Mouse (Mus musculus) MEL (cell line): Measurements from ENCODE around the gene Trim10. TPM values are rescaled to one million over a fixed set of nuclear protein-coding genes. Genes with fewer than 3 reads are reported as not detected.

ENCODE experiments used
- DNase-seq: peaks from one replicate; pipeline ENCODE4 v3.0.0; 2011; ENCODE audit warnings: low read depth, low spot score
- H3K27ac ChIP-seq: 2 replicates; pipeline ENCODE4 v1.5.1; 2012; ENCODE audit warnings: low read depth, mild to moderate bottlenecking, control low read depth, low read length, moderate library complexity; ENCODE audit not compliant: control insufficient read depth
- H3K27me3 ChIP-seq, 2 experiments: fragments of 150-350 bp in 1 of 2; sonication (generic) in 1 of 2; 2 replicates each; pipeline ENCODE4 v1.6.1; 2012; ENCODE audit warnings: low read length in 2 of 2, mild to moderate bottlenecking in 2 of 2, improper control_type of control experiment in 1 of 2, moderate library complexity in 1 of 2; ENCODE audit not compliant: insufficient read depth in 2 of 2, control insufficient read depth in 1 of 2
- H3K36me3 ChIP-seq, 2 experiments: 2 replicates each; pipeline ENCODE4 v1.6.1; 2012 to 2014; ENCODE audit warnings: low read length in 2 of 2, improper control_type of control experiment in 1 of 2, inconsistent platforms in 1 of 2, mild to moderate bottlenecking in 1 of 2; ENCODE audit not compliant: insufficient read depth in 2 of 2, control insufficient read depth in 1 of 2
- H3K4me1 ChIP-seq, 2 experiments: fragments of 150-350 bp in 1 of 2; sonication (generic) in 1 of 2; 2 replicates each; pipeline ENCODE4 v1.6.1; 2012; ENCODE audit warnings: low read length in 2 of 2, improper control_type of control experiment in 1 of 2, mild to moderate bottlenecking in 1 of 2; ENCODE audit not compliant: insufficient read depth in 2 of 2, control insufficient read depth in 1 of 2
- H3K4me3 ChIP-seq, 2 experiments: fragments of 150-350 bp in 1 of 2; sonication (generic) in 1 of 2; 2 replicates each; pipeline ENCODE4 v1.5.1; 2012; ENCODE audit warnings: low read depth in 2 of 2, low read length in 2 of 2, mild to moderate bottlenecking in 2 of 2, moderate library complexity in 2 of 2, control low read depth in 1 of 2, improper control_type of control experiment in 1 of 2; ENCODE audit not compliant: control insufficient read depth in 1 of 2, insufficient read depth in 1 of 2
- H3K79me2 ChIP-seq: 2 replicates; pipeline ENCODE4 v1.6.1; 2012; ENCODE audit warnings: mild to moderate bottlenecking, low read length, moderate library complexity; ENCODE audit not compliant: control insufficient read depth, poor library complexity, insufficient read depth
- H3K9ac ChIP-seq: 2 replicates; pipeline ENCODE4 v1.6.1; 2012; ENCODE audit warnings: low read depth, mild to moderate bottlenecking, control low read depth, low read length, moderate library complexity; ENCODE audit not compliant: control insufficient read depth, poor library complexity, severe bottlenecking
- H3K9me3 ChIP-seq: fragments of 150-350 bp; sonication (generic); replicated peaks from 2 replicates; pipeline ENCODE4 v1.6.1; 2012; ENCODE audit warnings: mild to moderate bottlenecking, low read length, improper control_type of control experiment, moderate library complexity; ENCODE audit not compliant: insufficient read depth
- EP300 ChIP-seq, 2 experiments: IDR thresholded peaks; 2 replicates each; pipeline ENCODE4 v1.6.1; 2011; ENCODE audit warnings: improper control_type of control experiment in 2 of 2, low read length in 2 of 2, low read depth in 1 of 2, mild to moderate bottlenecking in 1 of 2
- ETS1 ChIP-seq: IDR thresholded peaks from 2 replicates; pipeline ENCODE4 v1.6.1; 2012; ENCODE audit warnings: low read depth, mild to moderate bottlenecking, inconsistent platforms, low read length, improper control_type of control experiment, moderate library complexity
- GATA1 ChIP-seq: IDR thresholded peaks from 2 replicates; pipeline ENCODE4 v1.6.1; 2011; ENCODE audit warnings: low read depth, low read length, improper control_type of control experiment
- HCFC1 ChIP-seq: IDR thresholded peaks from 2 replicates; pipeline ENCODE4 v1.6.1; 2012; ENCODE audit warnings: low read depth, mild to moderate bottlenecking, inconsistent platforms, low read length, improper control_type of control experiment, moderate library complexity
- JUND ChIP-seq: IDR thresholded peaks from 2 replicates; pipeline ENCODE4 v1.6.1; 2011; ENCODE audit warnings: low read depth, mild to moderate bottlenecking, improper control_type of control experiment, low read length
- KAT2A ChIP-seq: conservative IDR thresholded peaks from 2 replicates; pipeline ENCODE4 v1.6.1; 2012; ENCODE audit warnings: low read depth, low read length, improper control_type of control experiment, inconsistent platforms
- MAFK ChIP-seq: IDR thresholded peaks from 2 replicates; pipeline ENCODE4 v1.6.1; 2011; ENCODE audit warnings: low read depth, mild to moderate bottlenecking, low read length, improper control_type of control experiment, borderline replicate concordance
- MAX ChIP-seq: IDR thresholded peaks from 2 replicates; pipeline ENCODE4 v1.6.1; 2011; ENCODE audit warnings: low read length, improper control_type of control experiment
- MEF2A ChIP-seq: IDR thresholded peaks from 2 replicates; pipeline ENCODE4 v1.6.1; 2014; ENCODE audit warnings: low read depth, mild to moderate bottlenecking, inconsistent platforms, low read length, improper control_type of control experiment; ENCODE audit not compliant: poor library complexity, insufficient replicate concordance, severe bottlenecking; ENCODE audit errors: extremely low read depth
- MXI1 ChIP-seq: IDR thresholded peaks from 2 replicates; pipeline ENCODE4 v1.6.1; 2011; ENCODE audit warnings: mild to moderate bottlenecking, low read depth, low read length, improper control_type of control experiment
- MYB ChIP-seq: IDR thresholded peaks from 2 replicates; pipeline ENCODE4 v1.6.1; 2011; ENCODE audit warnings: mild to moderate bottlenecking, low read depth, low read length, improper control_type of control experiment
- MYC ChIP-seq: IDR thresholded peaks from 2 replicates; pipeline ENCODE4 v1.6.1; 2011; ENCODE audit warnings: low read depth, mild to moderate bottlenecking, low read length, improper control_type of control experiment, moderate library complexity
- NRF1 ChIP-seq: IDR thresholded peaks from 2 replicates; pipeline ENCODE4 v1.6.1; 2014; ENCODE audit warnings: low read depth, mild to moderate bottlenecking, inconsistent platforms, low read length, improper control_type of control experiment, moderate library complexity; ENCODE audit not compliant: poor library complexity, insufficient read depth, severe bottlenecking
- POLR2A ChIP-seq, 2 experiments: IDR thresholded peaks; 2 replicates each; pipeline ENCODE4 v1.6.1; 2011 to 2012; ENCODE audit warnings: low read length in 2 of 2, mild to moderate bottlenecking in 2 of 2, control low read depth in 1 of 2, improper control_type of control experiment in 1 of 2, low read depth in 1 of 2, moderate library complexity in 1 of 2; ENCODE audit not compliant: control insufficient read depth in 1 of 2, insufficient read depth in 1 of 2, poor library complexity in 1 of 2
- POLR2AphosphoS2 ChIP-seq: IDR thresholded peaks from 2 replicates; pipeline ENCODE4 v1.6.1; 2011; ENCODE audit warnings: low read length, improper control_type of control experiment
- POLR2AphosphoS5 ChIP-seq: IDR thresholded peaks from 2 replicates; pipeline ENCODE4 v1.6.1; 2012; ENCODE audit warnings: low read depth, borderline replicate concordance, mild to moderate bottlenecking, inconsistent platforms, low read length, moderate library complexity, mixed read lengths
- RCOR1 ChIP-seq: IDR thresholded peaks from 2 replicates; pipeline ENCODE4 v1.6.1; 2012; ENCODE audit warnings: low read depth, mild to moderate bottlenecking, inconsistent platforms, low read length, improper control_type of control experiment
- SIN3A ChIP-seq: IDR thresholded peaks from 2 replicates; pipeline ENCODE4 v1.6.1; 2012; ENCODE audit warnings: low read length, improper control_type of control experiment, inconsistent platforms
- SMC3 ChIP-seq: IDR thresholded peaks from 2 replicates; pipeline ENCODE4 v1.6.1; 2011; ENCODE audit warnings: low read depth, low read length, improper control_type of control experiment
- TAL1 ChIP-seq: IDR thresholded peaks from 2 replicates; pipeline ENCODE4 v1.6.1; 2012; ENCODE audit warnings: mild to moderate bottlenecking, inconsistent platforms, low read length, moderate library complexity, mixed read lengths
- TBP ChIP-seq: IDR thresholded peaks from 2 replicates; pipeline ENCODE4 v1.8.0; 2011; ENCODE audit warnings: low read depth, low read length, improper control_type of control experiment
- USF1 ChIP-seq: IDR thresholded peaks from 2 replicates; pipeline ENCODE4 v1.6.1; 2014; ENCODE audit warnings: low read depth, mild to moderate bottlenecking, inconsistent platforms, low read length, improper control_type of control experiment, moderate library complexity
- USF2 ChIP-seq, 2 experiments: IDR thresholded peaks; 2 replicates each; pipeline ENCODE4 v1.6.1; 2011 to 2012; ENCODE audit warnings: improper control_type of control experiment in 2 of 2, low read length in 2 of 2, borderline replicate concordance in 1 of 2, inconsistent platforms in 1 of 2, low read depth in 1 of 2, mild to moderate bottlenecking in 1 of 2; ENCODE audit not compliant: insufficient read depth in 1 of 2
- ZC3H11A ChIP-seq: IDR thresholded peaks from 2 replicates; pipeline ENCODE4 v1.6.1; 2012; ENCODE audit warnings: low read depth, mild to moderate bottlenecking, inconsistent platforms, low read length, improper control_type of control experiment
- ZKSCAN1 ChIP-seq: IDR thresholded peaks from 2 replicates; pipeline ENCODE4 v1.6.1; 2012; ENCODE audit warnings: low read depth, mild to moderate bottlenecking, inconsistent platforms, low read length, improper control_type of control experiment, moderate library complexity
- ZMIZ1 ChIP-seq: IDR thresholded peaks from 2 replicates; pipeline ENCODE4 v1.6.1; 2012; ENCODE audit warnings: low read depth, mild to moderate bottlenecking, inconsistent platforms, low read length, improper control_type of control experiment, moderate library complexity
- polyA plus RNA-seq, 2 experiments: library from polyadenylated mRNA; stranded (reverse) in 1 of 2; unstranded in 1 of 2; fragments of >175 nt in 1 of 2; fragments of >200 nt in 1 of 2; gene quantifications; 2 replicates each; pipeline versions ENCODE4 v1.2.1 to v1.2.4; 2012; ENCODE audit warnings: low replicate concordance in 2 of 2, low read depth in 1 of 2; ENCODE audit not compliant: insufficient read length in 2 of 2, insufficient read depth in 1 of 2, missing spikeins in 1 of 2
- total RNA-seq: library from RNA; depleted of rRNA; stranded (reverse); fragments of 300-350 nt; gene quantifications from 2 replicates; pipeline ENCODE4 v1.2.3, GENCODE M21; 2012

The Trim10 gene
- total and polyA plus RNA-seq, 3 experiments, result 30.2 to 30.4 TPM; not detected in 1

- H3K4me1 ChIP-seq, result peaks cover 16 to 27% of the 10 kb centered on the region in 2 experiments
- TF ChIP-seq JUND (no peak), TBP (no peak), SMC3 (no peak), EP300 (IDR thresholded peaks at IDR 0.05; ENCODE audit: low read depth in 1 of 2, low read length in 2 of 2) (no peak), MEF2A (no peak), SIN3A (no peak), USF1 (no peak), ZC3H11A (no peak), ZKSCAN1 (no peak), MXI1 (no peak), TAL1 (no peak), NRF1 (no peak), USF2 (IDR thresholded peaks at IDR 0.05; ENCODE audit: borderline replicate concordance in 1 of 2, insufficient read depth in 1 of 2, low read depth in 1 of 2, low read length in 2 of 2) (no peak), POLR2A (IDR thresholded peaks at IDR 0.05; ENCODE audit: control insufficient read depth in 1 of 2, insufficient read depth in 1 of 2, low read depth in 1 of 2, low read length in 2 of 2, poor library complexity in 1 of 2) (no peak), POLR2AphosphoS2 (no peak), MYC (no peak), KAT2A (no peak)
- no peak overlapping the region for H3K9ac ChIP-seq
- H3K79me2 ChIP-seq, result no peaks in the 10 kb centered on the region
- 0 out of 4 replicates have a peak, but pooled peaks cover 0 to under 1% of the 10 kb centered on the region in 2 experiments for H3K27me3 ChIP-seq
- no peaks in the 10 kb centered on the region for H3K9me3 ChIP-seq
- H3K27ac ChIP-seq, result no peak overlapping the region
- no peak overlapping the region for H3K4me3 ChIP-seq
- no peak for DNase-seq
- peaks cover 0 to 21% of the 10 kb centered on the region in 2 experiments; a peak in 2 of 4 replicates for H3K36me3 ChIP-seq
Observed at GRCm38 (mm10) chr17:36839931-36840330, 29.4 kb upstream of the Trim10 start.

- H3K9ac ChIP-seq, result no peak overlapping the region
- no peak for TF ChIP-seq NRF1
- no peak for TF ChIP-seq USF1
- no peak for TF ChIP-seq EP300 (IDR thresholded peaks at IDR 0.05; ENCODE audit: low read depth in 1 of 2, low read length in 2 of 2)
- no peak for TF ChIP-seq MAFK
- TF ChIP-seq ETS1, result no peak
- no peak for TF ChIP-seq ZMIZ1
- TF ChIP-seq POLR2AphosphoS5, result no peak
- TF ChIP-seq USF2 (IDR thresholded peaks at IDR 0.05; ENCODE audit: borderline replicate concordance in 1 of 2, insufficient read depth in 1 of 2, low read depth in 1 of 2, low read length in 2 of 2), result no peak
- no peak for TF ChIP-seq MYB
- TF ChIP-seq SIN3A, result no peak
- TF ChIP-seq MAX, result no peak
- no peak for TF ChIP-seq HCFC1
- TF ChIP-seq KAT2A, result no peak
- TF ChIP-seq POLR2AphosphoS2, result no peak
- TF ChIP-seq GATA1, result no peak
- TF ChIP-seq RCOR1, result no peak
- H3K9me3 ChIP-seq, result no peaks in the 10 kb centered on the region
- H3K27me3 ChIP-seq, result no peaks in the 10 kb centered on the region
- H3K36me3 ChIP-seq, result peaks cover 0 to 28% of the 10 kb centered on the region in 2 experiments; a peak in 2 of 4 replicates
- no peak overlapping the region for H3K4me3 ChIP-seq
- H3K27ac ChIP-seq, result no peak overlapping the region
- peaks cover 24 to 34% of the 10 kb centered on the region in 2 experiments for H3K4me1 ChIP-seq
- no peak for DNase-seq
- H3K79me2 ChIP-seq, result no peaks in the 10 kb centered on the region
Observed at GRCm38 (mm10) chr17:36840961-36841445, 28.4 kb upstream of the Trim10 start.
